Mouse (Mus musculus): ENCODE results near the gene Irf5.
A peak's percentile ranks its signal among the peaks of the same experiment; 100 is the strongest.

Gene Irf5

GRCm38 (mm10) chr6:29526281-29527251 lies at the start of gene Irf5:
TSS of gene Irf5 (plus strand) at chr6:29526625.
- DNase-seq, result peak; percentile 17 to 30

GRCm38 (mm10) chr6:29482691-29483090 lies 43.7 kb upstream of the Irf5 start:
- DNase-seq, result no peak

GRCm38 (mm10) chr6:29484716-29485559 lies 41.5 kb upstream of the Irf5 start:
- DNase-seq, result peak; percentile 86 to 93

GRCm38 (mm10) chr6:29485951-29486350 lies 40.5 kb upstream of the Irf5 start:
- no peak for DNase-seq

GRCm38 (mm10) chr6:29494101-29494500 lies 32.3 kb upstream of the Irf5 start:
- DNase-seq, result no peak

- DNase-seq, result no peak
These were observed 30.2 kb upstream of the Irf5 start for GRCm38 (mm10) chr6:29496270-29496669.

GRCm38 (mm10) chr6:29497791-29498190 lies 28.6 kb upstream of the Irf5 start:
- DNase-seq, result no peak

- DNase-seq, result no peak
These were observed 26.2 kb upstream of the Irf5 start for GRCm38 (mm10) chr6:29500177-29500576.

- DNase-seq, result no peak
These were observed 25.6 kb upstream of the Irf5 start for GRCm38 (mm10) chr6:29500810-29501209.

GRCm38 (mm10) chr6:29501599-29501998 lies 24.8 kb upstream of the Irf5 start:
- peak in 1 of 2 experiments; percentile 13 for DNase-seq

GRCm38 (mm10) chr6:29505493-29505892 lies 20.9 kb upstream of the Irf5 start:
- DNase-seq, result no peak

- no peak for DNase-seq
These were observed 19.6 kb upstream of the Irf5 start for GRCm38 (mm10) chr6:29506834-29507233.

GRCm38 (mm10) chr6:29507447-29508309 lies 18.7 kb upstream of the Irf5 start, which contains the start of gene Kcp:
TSS of gene Kcp (minus strand) at chr6:29507952.
- peak in 1 of 2 experiments; percentile 20 for DNase-seq

GRCm38 (mm10) chr6:29509086-29509485 lies 17.3 kb upstream of the Irf5 start:
- DNase-seq, result no peak

GRCm38 (mm10) chr6:29513284-29513683 lies 13.1 kb upstream of the Irf5 start:
- no peak for DNase-seq

GRCm38 (mm10) chr6:29517139-29517538 lies 9.3 kb upstream of the Irf5 start:
- peak; percentile 39 to 55 for DNase-seq

GRCm38 (mm10) chr6:29522626-29523300 lies 3.7 kb upstream of the Irf5 start:
- DNase-seq, result no peak

GRCm38 (mm10) chr6:29523301-29524033 lies 3.0 kb upstream of the Irf5 start:
- DNase-seq, result no peak

- no peak for DNase-seq
These were observed 2.4 kb upstream of the Irf5 start for GRCm38 (mm10) chr6:29524034-29524489.

GRCm38 (mm10) chr6:29525256-29525655 lies 1.2 kb upstream of the Irf5 start:
- peak in 1 of 2 experiments; percentile 55 for DNase-seq

Measured in cerebellum, postnatal 14 days (tissue).